Mouse (Mus musculus): Measurements from ENCODE around the gene Islr.

Islr gene

DNA sequence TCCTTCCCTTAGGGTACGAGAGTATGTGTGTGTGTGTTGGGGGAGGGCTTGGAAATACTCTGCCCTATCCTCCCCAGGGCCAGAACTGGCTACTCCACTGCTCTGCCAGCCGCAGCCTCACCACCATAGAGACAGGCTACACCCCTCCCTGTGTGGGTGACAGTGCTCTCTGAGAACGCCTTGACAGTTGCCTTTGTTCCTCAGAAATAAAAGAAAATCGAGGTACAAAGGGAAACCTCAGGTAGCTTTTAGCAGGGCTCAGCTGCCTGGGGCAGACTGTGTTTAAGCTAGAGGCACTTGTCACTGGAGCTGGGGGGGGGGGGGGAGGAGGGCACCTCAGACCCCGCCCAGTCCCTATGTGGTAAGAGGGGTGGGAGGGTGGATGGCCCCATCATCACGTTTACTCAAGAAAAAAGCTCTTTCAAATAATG is 91.8 kb downstream of the Islr start:
- DNase-seq (ENCODE audit: low read depth, low spot score): no peak

GRCm38 (mm10) chr9:58111431-58111830 is 92.7 kb downstream of the Islr start:
- no peak for DNase-seq (ENCODE audit: low read depth, low spot score)

DNA sequence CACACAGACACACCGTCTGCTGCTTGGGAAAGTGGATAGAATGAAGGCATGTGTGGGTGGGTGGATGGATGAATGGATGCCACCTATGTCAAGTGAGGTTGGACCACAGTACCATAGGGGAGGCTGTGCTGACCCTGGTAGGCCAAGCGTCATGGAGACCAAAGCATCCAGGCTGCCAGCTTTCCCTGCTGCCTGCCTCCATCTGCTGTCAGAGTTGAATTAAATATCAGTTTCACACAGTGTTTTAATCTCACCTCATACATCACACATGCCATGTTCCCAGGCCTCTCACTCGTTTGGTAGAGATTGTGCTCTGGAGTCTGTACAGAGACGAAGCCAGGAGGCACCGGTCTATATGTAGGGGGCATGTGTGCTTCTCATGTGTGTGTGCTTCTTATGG is 93.3 kb downstream of the Islr start:
- no peak for DNase-seq (ENCODE audit: low read depth, low spot score)

- DNase-seq (ENCODE audit: low read depth, low spot score): no peak
These were observed 96.6 kb downstream of the Islr start for GRCm38 (mm10) chr9:58107494-58107893.
